Mouse (Mus musculus) stomach, embryonic 15.5 days (tissue): ENCODE results near the gene Kif26b. TPM values are rescaled to one million over a fixed set of nuclear protein-coding genes. Genes with fewer than 3 reads are reported as not detected.

ENCODE experiments used
- ATAC-seq: fragments of 200-750 bp; cut with Nextera tagmentation; 2 replicates; pipeline ENCODE4 v1.8.0; 2017; ENCODE audit warnings: low read depth, moderate number of reproducible peaks, moderate TSS enrichment; ENCODE audit not compliant: insufficient read depth, low FRiP score
- H3K27ac ChIP-seq: fragments of 300-500 bp; sonication (generic); 2 replicates; pipeline ENCODE4 v1.5.1; 2015; ENCODE audit warnings: mild to moderate bottlenecking, inconsistent platforms
- H3K27me3 ChIP-seq: fragments of 300-500 bp; sonication (generic); replicated peaks from 2 replicates; pipeline ENCODE4 v1.6.1; 2015; ENCODE audit warnings: inconsistent platforms
- H3K36me3 ChIP-seq: fragments of 300-500 bp; sonication (generic); 2 replicates; pipeline ENCODE4 v1.6.1; 2015; ENCODE audit warnings: inconsistent platforms
- H3K4me1 ChIP-seq: fragments of 300-500 bp; sonication (generic); 2 replicates; pipeline ENCODE4 v1.6.1; 2015; ENCODE audit warnings: inconsistent platforms
- H3K4me2 ChIP-seq: fragments of 300-500 bp; sonication (generic); 2 replicates; pipeline ENCODE4 v1.6.1; 2015; ENCODE audit warnings: mild to moderate bottlenecking, inconsistent platforms
- H3K4me3 ChIP-seq: fragments of 300-500 bp; sonication (generic); replicated peaks from 2 replicates; pipeline ENCODE4 v1.5.1; 2015; ENCODE audit warnings: inconsistent platforms
- H3K9ac ChIP-seq: fragments of 300-500 bp; sonication (generic); 2 replicates; pipeline ENCODE4 v1.6.1; 2015; ENCODE audit warnings: inconsistent platforms
- H3K9me3 ChIP-seq: fragments of 300-500 bp; sonication (generic); 2 replicates; pipeline ENCODE4 v1.6.1; 2016; ENCODE audit warnings: inconsistent platforms
- WGBS: fragments of 180-500 bp; shearing (Covaris S2); methylation state at CpG from one replicate; pipeline ENCODE4 v1.1.7; 2015; 5-methylcytosine and 5-hydroxymethylcytosine counted together
- polyA plus RNA-seq: library from polyadenylated mRNA; unstranded; fragments of >200 nt; fragmentation: Nextera tagmentation; extraction: Ambion mirVana; gene quantifications from 2 replicates; pipeline ENCODE4 v1.2.1, GENCODE M21; 2015

Kif26b gene
- polyA plus RNA-seq, 1 experiment from 2014 or later = 3.4 TPM

DNA sequence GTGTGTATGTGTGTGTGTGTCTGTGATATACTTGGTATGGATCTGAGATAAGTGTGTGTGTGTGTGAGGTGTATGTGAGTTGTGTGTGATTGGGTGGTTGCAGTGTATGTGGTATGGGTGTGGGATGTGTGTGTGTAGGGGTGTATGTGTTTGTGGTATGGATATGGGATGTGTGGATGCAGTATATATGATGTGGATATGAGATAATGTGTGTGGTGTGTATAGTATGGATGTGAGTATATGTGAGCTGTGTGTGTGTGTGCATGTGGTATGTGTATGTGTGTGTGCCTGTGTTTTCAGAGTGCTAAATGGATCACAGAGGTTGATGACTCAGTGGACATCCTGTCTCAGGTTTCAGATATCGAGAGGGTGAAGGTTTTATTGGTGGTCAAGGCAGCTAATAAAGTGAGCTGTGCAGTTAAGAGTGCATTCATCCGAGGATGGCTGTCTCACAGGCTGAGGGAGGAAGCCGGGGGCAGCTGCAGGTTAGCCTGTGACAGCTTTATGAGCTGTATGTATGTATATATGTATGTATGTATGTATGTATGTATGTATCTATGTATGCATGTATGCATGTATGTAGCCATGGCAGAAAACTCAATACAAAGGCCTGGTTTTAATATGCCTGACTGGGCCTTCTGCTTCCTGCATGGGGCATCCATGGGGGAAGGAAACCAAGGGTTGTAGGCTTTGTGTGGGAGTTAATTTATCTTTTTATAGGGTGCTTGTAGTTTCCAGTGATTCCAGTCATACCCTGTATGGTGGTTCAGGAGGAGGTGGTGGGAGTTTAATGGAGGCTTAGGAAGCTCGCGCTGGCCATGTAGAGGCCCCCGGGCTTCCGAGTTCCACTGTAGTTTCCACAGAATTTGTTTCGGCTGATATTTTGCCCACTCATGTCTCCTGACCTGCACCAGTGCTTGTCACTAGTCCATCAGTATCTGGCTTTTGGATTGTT is 14.3 kb downstream of the Kif26b start:
- H3K36me3 ChIP-seq = no peaks in the 10 kb centered on the region
- no peaks in the 10 kb centered on the region for H3K27me3 ChIP-seq
- no peak for ATAC-seq
- no peaks in the 10 kb centered on the region for H3K9me3 ChIP-seq
- no peak overlapping the region for H3K4me3 ChIP-seq
- H3K27ac ChIP-seq = no peak overlapping the region
- no peak overlapping the region for H3K9ac ChIP-seq
- no peak overlapping the region for H3K4me2 ChIP-seq
- WGBS = 82% methylated on average over 8 of the region's 8 CpGs
- no peaks in the 10 kb centered on the region for H3K4me1 ChIP-seq

DNA sequence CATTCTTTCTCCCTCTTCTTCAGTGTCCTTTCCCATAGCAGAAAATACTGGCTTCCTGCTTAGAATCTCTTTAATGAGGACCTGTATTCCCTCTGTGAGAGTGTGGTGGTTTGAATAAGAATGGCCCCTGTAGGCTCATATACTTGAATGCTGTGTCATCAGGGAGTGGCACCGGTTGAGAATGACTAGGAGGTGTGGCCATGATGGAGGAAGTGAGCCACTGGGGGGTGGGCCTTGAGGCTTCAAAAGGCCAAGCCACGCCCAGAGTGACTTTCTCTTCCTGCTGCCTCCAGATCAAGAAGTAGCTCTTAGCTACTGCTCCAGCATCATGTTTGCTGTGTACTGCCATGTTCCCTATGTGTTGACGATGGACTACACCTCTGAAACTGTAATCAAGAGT is 15.7 kb downstream of the Kif26b start:
- Histone ChIP-seq H3K9ac (no peak overlapping the region), H3K4me1 (no peaks in the 10 kb centered on the region), H3K9me3 (no peaks in the 10 kb centered on the region), H3K4me3 (no peak overlapping the region), H3K27ac (no peak overlapping the region), H3K36me3 (no peaks in the 10 kb centered on the region), H3K4me2 (no peak overlapping the region), H3K27me3 (no peaks in the 10 kb centered on the region)
- 78% methylated on average over 3 of the region's 3 CpGs for WGBS
- ATAC-seq = no peak

DNA sequence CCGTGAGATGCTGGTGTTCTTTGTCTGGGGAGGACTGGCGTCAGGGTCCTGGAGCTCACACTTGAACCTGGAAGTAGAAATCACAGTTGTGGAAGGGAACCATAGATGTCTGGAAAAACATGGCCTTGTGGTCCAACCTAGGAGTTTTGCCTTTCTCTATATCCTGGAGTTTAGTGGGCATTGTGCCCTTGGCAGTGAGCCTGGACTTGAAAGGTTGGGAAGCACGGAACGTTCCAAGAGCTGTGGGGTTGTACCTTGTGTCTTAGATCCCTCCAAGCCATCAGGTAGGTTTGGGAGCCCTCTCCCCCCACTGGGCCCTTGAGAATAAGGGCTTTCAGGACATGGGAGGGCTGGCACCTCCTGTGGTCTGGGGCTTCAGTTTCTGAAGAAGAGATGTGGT is 20.7 kb downstream of the Kif26b start:
- no peak for ATAC-seq
- 79% methylated on average over 4 of the region's 4 CpGs for WGBS
- no peaks in the 10 kb centered on the region for H3K27me3 ChIP-seq

DNA sequence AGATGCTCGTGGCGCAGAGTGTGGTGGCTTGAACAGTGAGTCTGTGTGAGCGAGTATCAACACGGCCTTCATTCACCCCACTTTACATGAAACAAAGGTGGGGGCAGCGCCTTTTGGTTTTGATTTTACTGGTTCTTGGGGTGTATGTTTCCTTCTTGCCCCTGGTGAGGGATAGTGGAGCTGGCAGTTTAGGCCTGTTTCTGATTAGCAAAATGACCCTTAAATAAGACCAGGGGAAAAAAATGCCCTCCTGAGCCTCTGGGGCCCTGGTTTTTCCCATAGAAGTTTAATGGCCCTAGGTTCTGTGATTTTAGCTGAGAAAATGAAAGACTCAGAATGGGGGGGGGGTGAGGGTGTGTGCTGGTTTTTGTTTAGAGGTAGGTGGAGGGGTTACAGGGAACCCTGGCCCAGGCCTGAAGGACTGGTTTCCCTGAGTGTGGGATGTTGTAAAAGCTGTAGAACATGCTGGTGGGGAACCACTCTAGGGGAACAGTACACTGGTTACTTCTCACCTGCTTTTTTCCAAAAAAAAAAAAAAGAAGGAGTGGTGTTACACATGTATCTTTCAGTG is 21.6 kb downstream of the Kif26b start:
- Histone ChIP-seq H3K9me3 (no peaks in the 10 kb centered on the region), H3K36me3 (no peaks in the 10 kb centered on the region), H3K9ac (no peak overlapping the region), H3K4me3 (no peak overlapping the region), H3K27ac (no peak overlapping the region), H3K4me1 (no peaks in the 10 kb centered on the region), H3K27me3 (no peaks in the 10 kb centered on the region), H3K4me2 (no peak overlapping the region)
- ATAC-seq = no peak
- 95% methylated on average over 5 of the region's 5 CpGs for WGBS

More for the DNA sequence above, 20.7 kb downstream of the Kif26b start:
- no peak overlapping the region for H3K27ac ChIP-seq
- no peaks in the 10 kb centered on the region for H3K36me3 ChIP-seq
- H3K9ac ChIP-seq = no peak overlapping the region
- H3K4me1 ChIP-seq = no peaks in the 10 kb centered on the region
- no peak overlapping the region for H3K4me2 ChIP-seq
- no peaks in the 10 kb centered on the region for H3K9me3 ChIP-seq
- H3K4me3 ChIP-seq = no peak overlapping the region

DNA sequence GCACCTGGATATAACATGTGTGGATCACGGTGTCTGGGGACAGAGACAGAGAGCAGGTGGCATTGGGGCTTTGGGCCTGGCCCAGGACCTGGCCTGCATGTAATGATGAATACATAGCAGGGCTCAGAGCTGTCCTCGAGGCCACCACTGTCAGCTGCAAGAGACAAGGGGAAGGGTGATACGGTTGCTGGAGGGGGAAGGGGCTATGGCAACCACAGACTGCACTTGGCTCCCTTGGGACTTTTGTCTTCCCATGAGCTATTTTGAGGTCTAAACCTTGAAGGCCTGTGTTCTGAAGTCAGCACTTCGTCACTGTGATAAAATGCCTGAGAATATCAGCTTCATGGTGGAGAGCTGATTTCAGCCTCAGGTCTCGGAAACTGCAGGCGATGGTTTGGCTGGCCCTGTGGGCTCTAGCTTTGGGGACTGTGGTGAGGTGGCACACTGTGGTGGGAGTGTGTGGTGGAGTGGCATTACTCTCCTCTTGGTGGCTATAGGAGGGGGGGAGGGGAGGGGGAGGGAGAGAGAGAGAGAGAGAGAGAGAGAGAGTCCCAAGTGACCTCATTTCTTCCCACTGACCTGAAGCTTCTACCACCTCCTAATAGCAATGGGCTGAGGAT is 23.5 kb downstream of the Kif26b start:
- WGBS = 87% methylated on average over 6 of the region's 6 CpGs
- Histone ChIP-seq H3K4me1 (no peaks in the 10 kb centered on the region), H3K4me3 (no peak overlapping the region)

DNA sequence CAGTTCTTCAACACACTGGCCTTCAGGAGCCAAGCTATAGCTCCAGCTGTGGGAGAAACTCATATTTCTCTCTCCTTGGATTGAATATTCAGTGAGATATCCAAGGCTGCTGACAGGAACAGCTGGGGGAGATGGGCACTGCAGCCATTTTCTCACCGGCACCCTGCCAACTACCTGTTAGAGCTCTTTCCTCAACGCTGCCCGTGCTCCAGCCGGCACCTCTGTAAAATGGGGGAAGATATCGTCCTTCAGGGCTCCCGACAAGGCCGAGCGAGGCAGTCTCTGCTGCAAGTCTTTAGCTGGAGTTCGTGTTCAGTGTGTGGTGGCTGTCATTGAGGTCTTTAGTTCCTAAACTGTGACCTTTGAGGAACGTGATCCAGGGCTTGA is 24.0 kb downstream of the Kif26b start:
- 62% methylated on average over 10 of the region's 10 CpGs for WGBS

More for the DNA sequence above, 23.5 kb downstream of the Kif26b start:
- Histone ChIP-seq H3K36me3 (no peaks in the 10 kb centered on the region), H3K9ac (no peak overlapping the region), H3K27me3 (no peaks in the 10 kb centered on the region), H3K27ac (no peak overlapping the region), H3K4me2 (no peak overlapping the region), H3K9me3 (no peaks in the 10 kb centered on the region)
- no peak for ATAC-seq

DNA sequence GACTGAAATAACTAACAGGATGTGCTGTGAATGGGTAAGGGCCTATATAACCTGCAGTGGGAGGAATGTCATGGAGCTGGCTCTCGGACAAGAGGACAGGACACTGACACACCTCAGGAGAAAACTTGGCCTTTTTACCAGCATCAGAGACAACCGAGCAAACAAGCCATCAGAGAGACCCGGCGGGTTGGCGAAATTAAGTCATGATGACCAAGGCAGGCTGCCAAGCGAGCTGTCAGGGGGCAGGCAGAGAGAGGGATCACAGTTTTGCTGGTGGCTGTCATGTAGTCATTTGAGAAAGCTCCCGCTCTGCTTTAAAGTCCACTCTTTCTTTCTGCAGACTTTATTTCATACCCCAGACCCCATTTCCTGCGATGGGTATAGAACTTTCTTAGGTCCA is 27.3 kb downstream of the Kif26b start:
- Histone ChIP-seq H3K9ac (no peak overlapping the region), H3K4me1 (no peaks in the 10 kb centered on the region), H3K27me3 (no peaks in the 10 kb centered on the region), H3K36me3 (no peaks in the 10 kb centered on the region), H3K4me3 (no peak overlapping the region), H3K27ac (no peak overlapping the region), H3K4me2 (no peak overlapping the region), H3K9me3 (no peaks in the 10 kb centered on the region)
- no peak for ATAC-seq
- WGBS = 93% methylated on average over 8 of the region's 8 CpGs

More for the DNA sequence above, 24.0 kb downstream of the Kif26b start:
- H3K27me3 ChIP-seq = no peaks in the 10 kb centered on the region
- H3K4me1 ChIP-seq = no peaks in the 10 kb centered on the region
- H3K4me3 ChIP-seq = no peak overlapping the region
- no peaks in the 10 kb centered on the region for H3K9me3 ChIP-seq
- H3K36me3 ChIP-seq = no peaks in the 10 kb centered on the region
- no peak overlapping the region for H3K27ac ChIP-seq
- H3K9ac ChIP-seq = no peak overlapping the region
- no peak for ATAC-seq
- no peak overlapping the region for H3K4me2 ChIP-seq

DNA sequence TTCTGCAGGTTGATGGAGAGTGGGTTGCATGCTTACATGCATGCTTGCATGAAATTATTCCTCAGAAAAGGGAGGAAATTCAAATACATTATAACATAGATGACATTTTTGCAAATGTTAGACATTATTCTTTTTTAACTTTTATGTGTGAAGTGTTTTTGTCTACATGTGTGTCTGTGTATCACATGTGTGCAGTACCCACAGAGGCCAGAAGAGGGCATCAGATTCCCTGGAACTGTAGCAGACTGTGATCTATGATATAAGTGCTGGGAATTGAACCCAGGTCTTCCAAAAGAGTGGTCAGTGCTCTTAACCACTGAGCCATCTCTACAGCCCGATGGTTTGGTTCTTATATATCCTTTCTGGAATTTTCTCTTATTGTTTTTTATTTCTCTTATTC is 31.1 kb downstream of the Kif26b start:
- no peak overlapping the region for H3K4me2 ChIP-seq
- H3K36me3 ChIP-seq = no peaks in the 10 kb centered on the region
- no peaks in the 10 kb centered on the region for H3K4me1 ChIP-seq
- H3K9me3 ChIP-seq = no peaks in the 10 kb centered on the region
- 100% methylated on average over 1 of the region's 1 CpGs for WGBS
- H3K4me3 ChIP-seq = no peak overlapping the region
- H3K27me3 ChIP-seq = no peaks in the 10 kb centered on the region
- ATAC-seq = no peak
- no peak overlapping the region for H3K9ac ChIP-seq
- H3K27ac ChIP-seq = no peak overlapping the region

DNA sequence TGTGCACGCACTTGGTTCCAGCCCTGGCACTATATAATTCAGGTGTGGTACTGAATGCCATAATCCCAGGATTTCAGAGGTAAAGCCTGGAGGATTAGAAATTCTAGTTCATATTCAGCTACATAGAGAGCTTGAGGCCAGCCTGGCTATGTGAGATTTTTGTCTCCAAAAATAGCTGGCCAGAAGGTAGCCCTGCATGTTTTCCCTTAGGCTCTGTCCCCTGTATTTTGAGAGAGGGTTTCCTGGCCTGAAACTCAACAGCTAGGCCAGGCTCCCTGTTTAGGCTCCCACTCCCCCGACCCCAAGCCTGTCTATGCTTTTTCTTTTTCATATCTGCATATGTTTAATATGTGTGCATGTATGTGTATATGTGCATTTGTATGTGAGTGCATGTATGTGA is 34.9 kb downstream of the Kif26b start:
- H3K4me3 ChIP-seq = no peak overlapping the region
- H3K4me2 ChIP-seq = no peak overlapping the region
- no peaks in the 10 kb centered on the region for H3K36me3 ChIP-seq
- no peaks in the 10 kb centered on the region for H3K27me3 ChIP-seq
- ATAC-seq = no peak
- no peaks in the 10 kb centered on the region for H3K9me3 ChIP-seq
- no peaks in the 10 kb centered on the region for H3K4me1 ChIP-seq
- WGBS = 78% methylated on average over 2 of the region's 2 CpGs
- no peak overlapping the region for H3K9ac ChIP-seq
- H3K27ac ChIP-seq = no peak overlapping the region

DNA sequence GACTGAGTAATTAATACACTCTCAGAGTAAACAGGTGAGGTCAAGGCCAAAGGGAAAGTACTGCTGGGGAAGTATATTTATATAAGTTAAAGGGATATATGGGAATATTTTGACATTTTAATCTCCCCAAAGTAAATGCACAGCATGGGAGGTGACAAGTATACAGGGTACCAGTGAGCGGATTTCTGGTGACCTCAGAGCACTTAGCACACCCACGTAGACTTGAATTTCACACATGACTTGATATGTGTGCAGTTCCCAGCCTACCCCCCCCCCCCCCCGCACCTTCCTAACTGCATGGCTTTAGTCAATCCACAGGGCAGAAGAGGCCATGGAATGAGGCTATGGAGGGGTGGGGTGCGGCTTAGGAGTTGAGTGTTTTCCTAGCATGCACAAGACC is 35.9 kb downstream of the Kif26b start:
- no peaks in the 10 kb centered on the region for H3K4me1 ChIP-seq
- no peaks in the 10 kb centered on the region for H3K9me3 ChIP-seq
- H3K27ac ChIP-seq = no peak overlapping the region
- H3K36me3 ChIP-seq = no peaks in the 10 kb centered on the region
- WGBS = 48% methylated on average over 4 of the region's 4 CpGs
- no peak overlapping the region for H3K9ac ChIP-seq
- H3K4me3 ChIP-seq = no peak overlapping the region
- peak; percentile 14; the same call in 1 of the 2 replicates for ATAC-seq
- no peaks in the 10 kb centered on the region for H3K27me3 ChIP-seq
- no peak overlapping the region for H3K4me2 ChIP-seq

DNA sequence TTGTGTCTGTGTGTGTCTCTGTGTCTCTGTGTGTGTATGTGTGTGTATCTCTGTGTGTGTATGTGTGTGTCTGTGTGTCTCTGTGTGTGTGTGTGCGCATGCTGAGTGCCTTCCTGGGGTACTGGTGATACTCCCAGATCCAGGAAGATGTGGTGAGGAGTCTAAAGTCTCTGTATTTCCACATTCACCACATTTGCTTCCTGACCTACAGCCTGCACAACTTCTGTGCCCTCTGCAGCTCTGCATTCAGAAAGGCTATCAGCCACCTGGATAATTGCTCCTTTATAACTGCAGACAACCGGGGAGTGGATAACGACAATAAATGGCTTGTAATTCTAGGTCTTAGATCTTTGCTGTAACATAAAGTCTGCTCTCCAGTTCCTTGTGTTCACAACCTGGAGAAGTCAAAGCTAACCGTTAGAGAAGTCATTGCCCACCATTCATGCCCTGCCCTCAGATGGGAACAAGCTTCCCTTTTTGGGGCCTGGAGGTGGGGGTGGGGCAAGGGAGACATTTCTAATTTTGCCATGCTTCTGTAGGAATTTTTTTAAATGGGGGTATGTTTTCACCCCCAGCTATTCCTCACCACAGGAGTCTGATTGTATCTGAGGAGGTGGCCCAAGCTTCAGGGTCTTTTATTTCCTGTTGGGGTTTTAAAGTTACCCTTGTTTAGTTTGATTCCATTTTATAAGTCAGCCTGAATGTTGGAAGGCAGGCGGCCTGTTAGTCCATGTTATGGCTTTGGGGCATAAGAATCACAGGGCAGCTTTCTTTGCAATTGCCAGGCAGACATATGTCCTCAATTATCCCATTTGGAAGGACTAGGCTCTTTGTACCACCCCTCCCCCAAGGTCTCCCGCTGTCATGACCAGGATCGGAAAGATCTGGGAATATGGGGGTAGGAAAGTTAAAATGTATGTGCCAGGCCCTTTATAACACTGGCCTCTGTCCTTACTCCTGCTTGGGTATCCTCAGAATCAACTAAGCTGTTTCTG is 39.9 kb downstream of the Kif26b start:
- no peak overlapping the region for H3K4me2 ChIP-seq
- no peaks in the 10 kb centered on the region for H3K9me3 ChIP-seq
- no peaks in the 10 kb centered on the region for H3K36me3 ChIP-seq
- no peak overlapping the region for H3K4me3 ChIP-seq
- WGBS = 67% methylated on average over 7 of the region's 7 CpGs
- no peaks in the 10 kb centered on the region for H3K4me1 ChIP-seq
- no peak for ATAC-seq
- no peak overlapping the region for H3K9ac ChIP-seq
- H3K27me3 ChIP-seq = no peaks in the 10 kb centered on the region
- H3K27ac ChIP-seq = no peak overlapping the region
